Mouse (Mus musculus): ENCODE data around the gene Grip1. TPM values are rescaled to one million over a fixed set of nuclear protein-coding genes. Genes with fewer than 3 reads are reported as not detected.

Gene Grip1
- polyA plus RNA-seq, 1 experiment from 2014 or later: 0.86 TPM

DNA sequence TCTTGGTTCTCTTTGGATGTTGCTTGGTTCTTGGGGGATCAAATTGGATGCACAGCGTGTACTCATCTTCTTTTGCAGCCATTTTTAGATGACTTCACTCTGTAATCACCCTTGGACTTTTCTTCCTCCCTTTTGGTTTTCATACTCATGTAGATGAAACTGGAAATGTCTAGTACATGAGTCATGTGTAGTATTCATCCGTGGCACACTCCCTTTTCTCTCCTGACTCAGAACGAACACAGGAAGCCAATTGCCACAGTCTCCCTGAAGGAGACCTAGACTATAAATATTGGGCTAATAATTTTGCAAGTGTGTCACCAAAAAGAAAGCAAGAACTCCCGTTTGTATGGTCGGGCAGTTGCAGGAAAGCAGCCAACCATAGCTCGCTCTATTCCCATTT, 423.1 kb downstream of the Grip1 start:
- ATAC-seq: no peak
- H3K27me3 ChIP-seq (replicated peaks): no peaks in the 10 kb centered on the region
- 57% methylated on average over 6 of the region's 6 CpGs for WGBS (ENCODE audit: insufficient replicate concordance)
- H3K27ac ChIP-seq: no peak overlapping the region
- H3K9me3 ChIP-seq (replicated peaks): no peaks in the 10 kb centered on the region
- H3K4me2 ChIP-seq: no peak overlapping the region
- H3K9ac ChIP-seq: no peak overlapping the region
- no peaks in the 10 kb centered on the region for H3K4me1 ChIP-seq
- no peaks in the 10 kb centered on the region for H3K36me3 ChIP-seq
- H3K4me3 ChIP-seq: no peak overlapping the region

DNA sequence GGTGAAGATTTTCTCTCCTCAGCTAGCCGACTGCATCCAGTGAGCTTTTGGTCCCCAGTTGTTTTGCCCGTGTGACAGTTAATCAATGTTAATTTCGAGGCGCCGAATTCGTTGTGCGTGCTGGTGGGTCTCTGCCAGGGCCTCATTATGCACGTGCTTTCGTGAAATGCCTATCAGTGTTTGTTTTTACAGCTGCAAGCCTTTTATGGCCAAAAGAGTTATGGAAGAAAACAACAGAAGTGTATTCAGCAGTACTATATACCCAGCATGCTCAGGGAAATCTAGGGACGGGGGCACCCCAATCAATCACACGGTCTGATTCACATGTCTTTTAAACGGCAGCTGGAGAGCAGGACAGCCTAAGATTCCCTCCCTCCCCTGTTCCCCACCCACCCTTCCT, 424.7 kb downstream of the Grip1 start:
- no peak overlapping the region for H3K4me3 ChIP-seq
- no peaks in the 10 kb centered on the region for H3K4me1 ChIP-seq
- H3K27ac ChIP-seq: no peak overlapping the region
- H3K9ac ChIP-seq: no peak overlapping the region
- H3K36me3 ChIP-seq: no peaks in the 10 kb centered on the region
- no peaks in the 10 kb centered on the region for H3K27me3 ChIP-seq (replicated peaks)
- H3K9me3 ChIP-seq (replicated peaks): no peaks in the 10 kb centered on the region
- no peak overlapping the region for H3K4me2 ChIP-seq
- ATAC-seq: no peak
- 70% methylated on average over 12 of the region's 12 CpGs for WGBS (ENCODE audit: insufficient replicate concordance)

DNA sequence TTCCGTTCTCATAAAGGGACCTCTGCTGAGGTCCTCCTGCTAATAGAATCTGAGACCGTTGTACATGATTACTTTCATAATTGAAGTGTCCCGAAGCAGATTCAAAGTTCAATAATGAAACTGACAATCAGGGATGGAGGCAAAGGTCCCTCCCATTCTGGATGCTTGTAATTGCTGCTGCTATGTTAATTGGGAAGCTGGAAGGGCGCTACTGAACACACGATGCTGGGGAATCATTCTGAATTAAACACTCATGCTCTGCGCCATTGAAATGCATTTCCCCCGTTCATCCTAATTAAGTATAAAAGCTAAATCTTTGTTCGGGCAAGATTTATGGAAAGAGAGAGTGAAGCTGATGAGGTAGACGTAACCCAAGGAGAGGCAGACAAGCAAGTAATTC, 431.0 kb downstream of the Grip1 start:
- no peak for ATAC-seq
- WGBS (ENCODE audit: insufficient replicate concordance): 77% methylated on average over 9 of the region's 9 CpGs
- no peaks in the 10 kb centered on the region for H3K9me3 ChIP-seq (replicated peaks)

GRCm38 (mm10) chr10:119885563-119885962, 431.9 kb downstream of the Grip1 start:
- Histone ChIP-seq H3K36me3 (no peaks in the 10 kb centered on the region), H3K4me1 (no peaks in the 10 kb centered on the region), H3K9me3 (replicated peaks) (no peaks in the 10 kb centered on the region), H3K4me3 (no peak overlapping the region), H3K4me2 (no peak overlapping the region), H3K27ac (no peak overlapping the region), H3K9ac (no peak overlapping the region), H3K27me3 (replicated peaks) (no peaks in the 10 kb centered on the region)
- WGBS (ENCODE audit: insufficient replicate concordance): 63% methylated on average over 6 of the region's 6 CpGs
- ATAC-seq: no peak

More for the DNA sequence above, 431.0 kb downstream of the Grip1 start:
- no peaks in the 10 kb centered on the region for H3K4me1 ChIP-seq
- H3K27ac ChIP-seq: no peak overlapping the region
- H3K36me3 ChIP-seq: no peaks in the 10 kb centered on the region
- no peak overlapping the region for H3K4me2 ChIP-seq
- no peak overlapping the region for H3K4me3 ChIP-seq
- no peak overlapping the region for H3K9ac ChIP-seq
- H3K27me3 ChIP-seq (replicated peaks): no peaks in the 10 kb centered on the region

DNA sequence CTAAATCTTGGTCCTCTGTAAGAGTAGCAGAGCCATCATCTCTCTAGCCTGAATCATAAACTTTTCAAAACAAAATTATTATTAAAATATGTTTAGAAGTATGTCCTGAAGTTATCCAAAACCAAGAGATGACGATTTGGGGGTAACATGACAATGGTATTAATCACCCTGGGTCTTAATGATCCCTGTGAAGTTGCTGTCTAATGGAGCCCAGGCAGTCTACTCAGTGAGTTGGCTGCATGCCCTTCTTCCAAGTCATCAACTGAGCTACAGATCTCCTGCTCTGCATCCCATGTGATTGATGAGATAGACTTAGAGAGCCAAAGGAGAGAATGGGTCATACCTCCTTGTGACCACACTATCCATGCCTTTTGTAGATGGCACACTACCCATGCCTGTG, 433.1 kb downstream of the Grip1 start:
- WGBS (ENCODE audit: insufficient replicate concordance): 42% methylated on average over 1 of the region's 1 CpGs
- Histone ChIP-seq H3K36me3 (no peaks in the 10 kb centered on the region), H3K27ac (no peak overlapping the region), H3K27me3 (replicated peaks) (no peaks in the 10 kb centered on the region), H3K9ac (no peak overlapping the region), H3K4me1 (no peaks in the 10 kb centered on the region), H3K9me3 (replicated peaks) (no peaks in the 10 kb centered on the region), H3K4me2 (no peak overlapping the region), H3K4me3 (no peak overlapping the region)
- ATAC-seq: no peak

DNA sequence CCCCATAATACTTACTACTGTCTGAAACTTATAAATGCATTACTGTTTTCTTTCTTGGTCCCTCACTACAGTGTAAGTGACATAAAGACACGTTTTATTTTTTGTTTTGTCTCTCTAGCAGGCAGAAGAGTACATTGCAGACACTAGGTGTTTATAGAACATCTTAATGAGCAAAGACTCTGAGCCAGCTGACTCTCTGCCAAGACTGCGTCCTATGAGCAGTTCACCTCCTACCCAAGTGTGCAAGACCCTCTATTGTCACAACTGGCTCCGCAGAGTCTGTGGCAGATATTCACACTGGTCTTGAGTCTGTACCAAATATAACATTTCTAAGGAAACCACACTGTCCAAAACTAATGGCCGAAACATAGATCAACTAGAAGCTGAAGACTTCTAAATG, 449.1 kb downstream of the Grip1 start:
- Histone ChIP-seq H3K36me3 (no peaks in the 10 kb centered on the region), H3K9ac (no peak overlapping the region), H3K4me2 (no peak overlapping the region), H3K27ac (no peak overlapping the region), H3K4me1 (no peaks in the 10 kb centered on the region), H3K9me3 (replicated peaks) (no peaks in the 10 kb centered on the region; the same call in 1 of the 2 replicates), H3K27me3 (replicated peaks) (no peaks in the 10 kb centered on the region), H3K4me3 (no peak overlapping the region)
- WGBS (ENCODE audit: insufficient replicate concordance): 55% methylated on average over 4 of the region's 4 CpGs
- no peak for ATAC-seq

DNA sequence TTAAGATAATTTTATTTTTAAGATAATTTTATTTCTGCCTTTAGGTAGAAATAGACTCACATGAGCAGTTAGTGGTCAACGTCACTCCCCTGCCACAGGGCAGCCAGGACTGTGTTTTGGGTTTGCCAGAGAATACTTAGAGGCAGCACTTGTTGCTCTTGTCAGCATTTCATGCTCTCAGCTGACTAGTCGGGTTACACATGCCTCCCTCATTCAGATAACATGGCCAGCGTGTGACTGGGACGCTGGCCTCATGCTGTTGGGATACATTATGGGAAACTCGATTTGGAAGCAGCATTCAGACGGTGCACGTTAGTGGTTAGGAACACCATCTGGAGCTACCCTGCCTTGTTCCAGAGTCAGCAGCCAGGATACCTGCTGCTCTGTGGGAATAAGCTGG, 453.2 kb downstream of the Grip1 start:
- H3K4me1 ChIP-seq: no peaks in the 10 kb centered on the region
- WGBS (ENCODE audit: insufficient replicate concordance): 66% methylated on average over 7 of the region's 7 CpGs
- H3K36me3 ChIP-seq: no peaks in the 10 kb centered on the region
- no peak overlapping the region for H3K27ac ChIP-seq
- no peak overlapping the region for H3K9ac ChIP-seq
- H3K9me3 ChIP-seq (replicated peaks): no peaks in the 10 kb centered on the region
- no peaks in the 10 kb centered on the region for H3K27me3 ChIP-seq (replicated peaks)
- no peak for ATAC-seq
- no peak overlapping the region for H3K4me2 ChIP-seq
- no peak overlapping the region for H3K4me3 ChIP-seq

GRCm38 (mm10) chr10:119917995-119918394, 464.4 kb downstream of the Grip1 start:
- Histone ChIP-seq H3K4me2 (no peak overlapping the region), H3K36me3 (no peaks in the 10 kb centered on the region), H3K4me1 (no peaks in the 10 kb centered on the region), H3K9ac (no peak overlapping the region), H3K9me3 (replicated peaks) (no peaks in the 10 kb centered on the region), H3K27ac (no peak overlapping the region), H3K27me3 (replicated peaks) (no peaks in the 10 kb centered on the region), H3K4me3 (no peak overlapping the region)
- 67% methylated on average over 9 of the region's 9 CpGs for WGBS (ENCODE audit: insufficient replicate concordance)
- no peak for ATAC-seq

GRCm38 (mm10) chr10:119927963-119928362, 474.3 kb downstream of the Grip1 start:
- H3K9me3 ChIP-seq (replicated peaks): no peaks in the 10 kb centered on the region
- no peaks in the 10 kb centered on the region for H3K36me3 ChIP-seq
- H3K27ac ChIP-seq: no peak overlapping the region
- ATAC-seq: no peak
- WGBS (ENCODE audit: insufficient replicate concordance): 53% methylated on average over 5 of the region's 5 CpGs
- H3K4me2 ChIP-seq: no peak overlapping the region
- no peaks in the 10 kb centered on the region for H3K27me3 ChIP-seq (replicated peaks)
- no peaks in the 10 kb centered on the region for H3K4me1 ChIP-seq
- H3K9ac ChIP-seq: no peak overlapping the region
- H3K4me3 ChIP-seq: no peak overlapping the region

DNA sequence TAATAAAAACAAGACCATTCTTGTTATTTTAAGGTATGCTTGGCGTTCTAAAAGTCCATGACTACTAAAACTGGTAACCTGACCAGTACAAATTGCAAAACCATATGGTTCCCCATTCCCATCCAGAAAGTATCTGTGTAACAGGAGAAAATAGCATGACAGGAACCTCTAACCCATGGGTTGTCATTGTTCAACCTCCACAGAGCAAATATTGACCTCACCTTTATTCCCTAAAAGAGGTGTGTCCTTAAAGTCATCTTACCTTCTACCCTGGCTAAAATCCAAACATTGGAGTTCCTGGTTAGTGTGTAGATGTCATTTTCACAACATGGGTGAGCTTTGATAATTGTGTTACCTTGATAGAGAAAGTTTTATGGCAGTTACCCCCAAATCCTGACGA, 475.3 kb downstream of the Grip1 start:
- H3K4me1 ChIP-seq: no peaks in the 10 kb centered on the region
- no peak overlapping the region for H3K4me2 ChIP-seq
- H3K36me3 ChIP-seq: no peaks in the 10 kb centered on the region
- no peaks in the 10 kb centered on the region for H3K27me3 ChIP-seq (replicated peaks)
- WGBS (ENCODE audit: insufficient replicate concordance): 66% methylated on average over 2 of the region's 2 CpGs
- no peaks in the 10 kb centered on the region for H3K9me3 ChIP-seq (replicated peaks)
- no peak overlapping the region for H3K27ac ChIP-seq
- H3K4me3 ChIP-seq: no peak overlapping the region
- no peak for ATAC-seq
- H3K9ac ChIP-seq: no peak overlapping the region

DNA sequence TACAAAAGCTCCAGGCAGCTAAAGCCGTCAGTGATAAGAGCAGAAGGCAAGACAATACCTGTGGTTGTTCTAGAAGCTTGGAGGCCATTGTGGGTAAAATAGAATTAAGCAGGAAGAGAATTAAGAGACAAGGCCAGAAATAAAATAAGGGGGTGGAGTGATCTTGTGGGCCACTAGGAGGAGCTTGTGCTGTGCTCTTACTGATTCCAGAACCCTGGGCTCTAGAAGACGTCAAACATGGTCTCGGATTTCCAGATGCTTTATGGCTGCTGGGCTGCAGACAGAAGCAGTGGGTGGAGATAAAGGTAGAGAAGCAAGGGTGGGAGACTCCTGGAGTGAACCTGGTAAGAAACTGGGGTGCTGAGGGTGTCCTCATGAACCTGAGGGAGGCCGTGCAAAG, 479.2 kb downstream of the Grip1 start:
- H3K36me3 ChIP-seq: no peaks in the 10 kb centered on the region
- no peak overlapping the region for H3K4me2 ChIP-seq
- no peak overlapping the region for H3K9ac ChIP-seq
- H3K9me3 ChIP-seq (replicated peaks): no peaks in the 10 kb centered on the region
- H3K27me3 ChIP-seq (replicated peaks): no peaks in the 10 kb centered on the region
- ATAC-seq: no peak
- no peaks in the 10 kb centered on the region for H3K4me1 ChIP-seq
- WGBS (ENCODE audit: insufficient replicate concordance): 55% methylated on average over 4 of the region's 4 CpGs
- H3K27ac ChIP-seq: no peak overlapping the region
- no peak overlapping the region for H3K4me3 ChIP-seq

DNA sequence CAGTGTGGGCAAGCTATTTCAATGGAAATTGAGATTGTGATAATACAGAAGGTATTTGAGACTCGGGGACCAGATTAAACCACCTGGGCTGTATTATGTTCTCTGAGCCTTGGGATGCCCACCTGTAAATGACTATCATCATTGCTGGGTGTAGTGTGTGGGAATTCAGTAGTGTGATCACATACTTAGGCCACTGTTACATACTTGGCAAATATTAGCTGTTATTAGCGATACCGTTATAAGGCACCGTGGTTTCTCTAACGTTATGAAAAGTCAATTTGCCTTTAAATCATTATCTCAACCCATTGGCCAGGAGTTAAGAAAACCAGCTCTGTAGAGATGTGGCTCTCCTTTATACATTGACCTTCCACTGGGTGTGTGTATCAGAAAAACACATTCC, 479.7 kb downstream of the Grip1 start:
- Histone ChIP-seq H3K4me3 (no peak overlapping the region), H3K9me3 (replicated peaks) (no peaks in the 10 kb centered on the region), H3K4me2 (no peak overlapping the region), H3K9ac (no peak overlapping the region), H3K4me1 (no peaks in the 10 kb centered on the region), H3K27me3 (replicated peaks) (no peaks in the 10 kb centered on the region), H3K36me3 (no peaks in the 10 kb centered on the region), H3K27ac (no peak overlapping the region)
- WGBS (ENCODE audit: insufficient replicate concordance): 78% methylated on average over 5 of the region's 5 CpGs
- ATAC-seq: no peak

- H3K4me1 ChIP-seq: no peaks in the 10 kb centered on the region
- H3K36me3 ChIP-seq: no peaks in the 10 kb centered on the region
- no peak overlapping the region for H3K9ac ChIP-seq
- no peak overlapping the region for H3K4me3 ChIP-seq
- no peaks in the 10 kb centered on the region for H3K9me3 ChIP-seq (replicated peaks)
- H3K27ac ChIP-seq: no peak overlapping the region
- H3K27me3 ChIP-seq (replicated peaks): no peaks in the 10 kb centered on the region
- no peak overlapping the region for H3K4me2 ChIP-seq
- no peak for ATAC-seq
- 68% methylated on average over 6 of the region's 6 CpGs for WGBS (ENCODE audit: insufficient replicate concordance)
Measured at GRCm38 (mm10) chr10:119935231-119935630, 481.6 kb downstream of the Grip1 start.

Data from liver, embryonic 12.5 days (tissue).